Mouse (Mus musculus): ENCODE data around the gene Rfc2. TPM values are rescaled to one million over a fixed set of nuclear protein-coding genes. Genes with fewer than 3 reads are reported as not detected.

The Rfc2 gene
- total RNA-seq, 2 experiments from 2014 or later, result 54.7 to 66.9 TPM

- intact Hi-C loops (cut with DNase I), result loop anchor here (10.0 kb wide), 1 partner anchor 217 kb away; no protein-coding TSS in a partner anchor
- no peak for DNase-seq (ENCODE audit: low spot score in 2 of 2)
Observed at GRCm38 (mm10) chr5:134592026-134592581, 10.9 kb downstream of the Rfc2 start.

- intact Hi-C loops (cut with DNase I), result loop anchor here (10.0 kb wide), 1 partner anchor 218 kb away; no protein-coding TSS in a partner anchor
- DNase-seq (ENCODE audit: low spot score in 2 of 2), result no peak
Observed at GRCm38 (mm10) chr5:134593093-134593492, 11.9 kb downstream of the Rfc2 start.

- no peak for DNase-seq (ENCODE audit: low spot score in 2 of 2)
- intact Hi-C loops (cut with DNase I), result loop anchor here (2.0 to 10.0 kb wide), 2 partner anchors 15 to 223 kb away; no protein-coding TSS in a partner anchor
Observed at GRCm38 (mm10) chr5:134597711-134598110, 16.5 kb downstream of the Rfc2 start.

DNA sequence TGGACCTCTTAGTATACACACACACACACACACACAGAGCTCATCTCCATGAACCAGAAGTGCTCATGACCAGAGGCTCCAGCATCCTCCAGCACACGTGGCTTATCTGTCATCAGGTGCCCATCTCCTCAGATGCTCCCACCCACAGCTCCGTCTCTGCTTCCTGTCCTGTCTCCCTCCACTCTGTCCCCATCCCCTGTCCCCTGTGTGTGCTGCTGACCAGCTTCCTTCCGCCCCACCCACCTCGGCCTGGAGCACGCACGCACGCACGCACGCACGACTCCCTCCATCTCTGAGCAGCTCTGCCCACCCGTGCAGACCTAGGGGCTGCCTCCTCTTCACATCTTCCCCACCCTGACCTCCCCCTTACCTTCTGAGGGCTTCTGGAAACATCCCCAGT, 23.2 kb downstream of the Rfc2 start:
- intact Hi-C loops (cut with DNase I), result no loop called here
- no peak for DNase-seq (ENCODE audit: low spot score in 2 of 2)

GRCm38 (mm10) chr5:134606314-134606713, 25.1 kb downstream of the Rfc2 start:
- DNase-seq (ENCODE audit: low spot score in 2 of 2), result no peak
- intact Hi-C loops (cut with DNase I), result no loop called here

GRCm38 (mm10) chr5:134607121-134607520, 26.0 kb downstream of the Rfc2 start:
- intact Hi-C loops (cut with DNase I), result no loop called here
- DNase-seq (ENCODE audit: low spot score in 2 of 2), result no peak

DNA sequence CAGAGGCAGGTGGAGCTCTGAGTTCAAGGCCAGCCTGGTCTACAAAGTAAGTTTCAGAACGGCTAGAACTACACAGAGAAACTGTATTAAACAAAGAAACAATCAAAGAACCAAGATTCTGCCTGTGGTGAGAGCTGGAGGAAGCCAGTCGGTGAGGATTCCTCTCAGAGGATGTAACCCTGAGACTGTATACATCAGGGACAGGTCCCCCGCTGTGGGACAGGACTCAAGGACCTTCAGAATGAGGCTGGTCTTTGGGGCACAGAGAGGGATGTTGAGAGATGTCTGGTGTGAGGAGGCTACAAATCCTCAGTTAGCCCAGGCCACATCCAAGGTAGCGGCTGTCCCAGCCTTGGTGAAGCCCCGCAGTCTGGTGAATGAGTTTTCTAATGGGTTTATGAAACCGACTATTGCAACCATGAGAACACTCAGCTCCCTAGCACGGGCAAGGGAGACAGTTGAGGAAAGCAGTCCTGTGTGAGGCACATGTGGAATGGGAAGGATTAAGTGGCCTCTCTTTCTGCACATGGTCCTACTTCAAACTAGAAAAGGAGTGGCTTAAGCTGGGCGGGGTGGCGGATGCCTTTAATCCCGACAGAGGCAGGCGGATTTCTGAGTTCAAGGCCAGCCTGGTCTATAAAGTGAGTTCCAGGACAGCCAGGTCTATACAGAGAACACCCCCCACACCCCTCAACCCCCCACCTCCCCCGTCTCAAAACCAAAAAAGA, 28.9 kb downstream of the Rfc2 start:
- DNase-seq (ENCODE audit: low spot score in 2 of 2), result no peak
- intact Hi-C loops (cut with DNase I), result no loop called here

GRCm38 (mm10) chr5:134611810-134612521, 30.8 kb downstream of the Rfc2 start:
- no peak for DNase-seq (ENCODE audit: low spot score in 2 of 2)
- intact Hi-C loops (cut with DNase I), result loop anchor here (2.0 kb wide), 1 partner anchor 13 kb away; no protein-coding TSS in a partner anchor

GRCm38 (mm10) chr5:134613727-134614126, 32.6 kb downstream of the Rfc2 start:
- DNase-seq (ENCODE audit: low spot score in 2 of 2), result no peak
- intact Hi-C loops (cut with DNase I), result loop anchor here (2.0 kb wide), 1 partner anchor 15 kb away; no protein-coding TSS in a partner anchor

- intact Hi-C loops (cut with DNase I), result no loop called here
Observed at GRCm38 (mm10) chr5:134614296-134614695, 33.1 kb downstream of the Rfc2 start.

DNA sequence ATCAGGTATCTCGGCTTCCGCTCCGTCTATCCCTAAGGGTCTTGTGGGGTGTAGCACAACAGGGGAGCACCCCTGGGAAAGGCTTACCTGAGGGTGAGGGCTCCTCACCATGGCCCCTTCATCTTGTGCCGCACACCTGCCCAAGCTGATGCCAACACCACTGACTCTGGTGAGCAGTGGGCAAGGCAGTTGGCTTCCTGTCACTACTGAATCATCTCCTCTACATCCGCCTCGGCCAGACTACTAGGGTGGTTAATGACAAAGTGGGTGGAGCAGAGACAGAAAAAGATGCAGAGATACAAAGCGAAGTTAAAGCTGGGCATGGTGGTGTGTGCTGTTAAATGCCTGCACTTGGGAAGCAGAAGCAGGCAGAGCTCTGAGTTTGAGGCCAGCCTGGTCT, 33.6 kb downstream of the Rfc2 start, which contains the start of gene Lat2:
Gene Lat2, minus strand, starts transcription at position 224 of the 400 bp plus-strand sequence.
- peak in 1 of 2 experiments; percentile 36 for DNase-seq (ENCODE audit: low spot score in 2 of 2)
- intact Hi-C loops (cut with DNase I), result no loop called here

More at GRCm38 (mm10) chr5:134614296-134614695, 33.1 kb downstream of the Rfc2 start:
- no peak for DNase-seq (ENCODE audit: low spot score in 2 of 2)

DNA sequence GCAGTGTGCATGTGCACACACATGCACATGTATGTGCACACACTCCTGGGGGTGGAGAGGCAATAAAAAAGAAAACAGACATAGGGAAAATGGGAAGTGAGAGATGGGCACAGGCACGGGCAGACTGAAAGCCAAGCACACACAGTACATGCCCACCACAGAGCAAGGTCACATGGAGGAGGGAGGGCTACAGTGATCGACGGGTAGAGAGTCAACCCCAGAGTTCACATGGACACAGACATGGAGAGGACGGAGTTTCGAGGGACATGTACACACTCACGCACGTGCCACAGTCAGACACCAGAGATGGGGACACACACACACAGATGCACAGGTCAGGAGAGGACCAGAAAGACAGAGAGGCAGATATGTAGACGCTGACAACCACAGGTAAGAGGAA, 34.2 kb downstream of the Rfc2 start:
- intact Hi-C loops (cut with DNase I), result no loop called here

DNA sequence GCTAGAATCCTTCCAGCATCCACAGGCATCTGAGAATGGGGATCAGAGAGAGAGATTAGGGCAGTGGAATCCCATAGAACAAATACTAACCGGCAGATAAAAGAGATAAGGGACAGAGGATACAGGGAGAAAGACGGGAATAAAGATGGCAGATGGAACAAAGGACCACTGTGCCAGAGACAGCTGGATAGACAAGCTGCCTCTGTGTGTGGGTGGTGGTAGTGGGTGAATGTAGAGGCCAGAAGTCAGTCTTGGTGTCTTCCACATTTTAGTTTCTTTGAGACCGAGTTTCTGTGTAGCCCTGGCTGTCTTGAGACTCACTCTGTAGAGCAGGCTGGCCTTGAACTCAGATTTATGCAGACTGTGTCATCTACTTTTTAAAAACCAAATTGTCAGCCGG, 34.6 kb downstream of the Rfc2 start:
- intact Hi-C loops (cut with DNase I), result no loop called here

More for the DNA sequence above, 34.2 kb downstream of the Rfc2 start:
- no peak for DNase-seq (ENCODE audit: low spot score in 2 of 2)

GRCm38 (mm10) chr5:134617071-134617470, 35.9 kb downstream of the Rfc2 start:
- intact Hi-C loops (cut with DNase I), result no loop called here
- DNase-seq (ENCODE audit: low spot score in 2 of 2), result peak; percentile 49 to 67

More for the DNA sequence above, 34.6 kb downstream of the Rfc2 start:
- DNase-seq (ENCODE audit: low spot score in 2 of 2), result no peak

GRCm38 (mm10) chr5:134620457-134620856, 39.3 kb downstream of the Rfc2 start:
- intact Hi-C loops (cut with DNase I), result no loop called here
- DNase-seq (ENCODE audit: low spot score in 2 of 2), result no peak

GRCm38 (mm10) chr5:134621099-134621640, 40.0 kb downstream of the Rfc2 start:
- DNase-seq (ENCODE audit: low spot score in 2 of 2), result no peak
- intact Hi-C loops (cut with DNase I), result no loop called here

- intact Hi-C loops (cut with DNase I), result no loop called here
- no peak for DNase-seq (ENCODE audit: low spot score in 2 of 2)
Observed at GRCm38 (mm10) chr5:134622069-134622468, 40.9 kb downstream of the Rfc2 start.

DNA sequence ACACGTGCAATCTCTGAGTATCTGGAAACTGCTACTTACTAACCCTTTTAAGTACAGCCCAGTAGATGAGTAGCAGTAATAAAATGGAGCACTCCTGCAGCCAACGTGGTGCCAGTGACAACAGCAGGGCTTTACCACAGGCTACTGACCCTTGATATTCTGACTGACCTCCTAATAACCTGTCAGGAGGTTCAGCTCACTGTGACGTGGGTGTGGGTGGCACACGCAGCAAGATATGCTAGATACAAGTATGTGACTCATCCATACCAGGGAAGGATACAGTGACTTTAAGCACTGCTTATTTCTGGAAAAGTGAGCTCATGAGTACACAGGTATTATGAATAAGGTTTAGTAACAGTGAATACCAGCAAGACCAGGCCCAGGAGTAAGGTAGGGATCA, 48.3 kb downstream of the Rfc2 start:
- intact Hi-C loops (cut with DNase I), result no loop called here
- DNase-seq (ENCODE audit: low spot score in 2 of 2), result no peak

DNA sequence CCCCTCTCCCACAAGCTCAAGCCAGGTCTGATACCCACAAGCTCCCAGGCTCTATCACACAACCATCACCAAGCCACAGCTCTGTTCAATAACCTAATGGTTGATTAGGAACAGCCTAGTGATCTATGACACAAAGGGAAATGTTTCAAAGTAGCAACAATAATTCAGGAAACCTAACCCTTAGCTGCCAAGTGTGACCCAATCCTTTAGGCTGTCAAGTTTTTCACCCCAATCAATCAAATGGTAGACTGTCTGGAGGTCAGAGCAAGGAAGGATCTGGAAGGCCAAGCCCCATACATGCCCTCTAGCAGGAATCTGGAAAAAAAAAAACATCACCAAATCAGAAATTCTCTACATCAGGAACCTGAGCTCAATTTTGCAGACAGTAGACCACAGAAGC, 49.7 kb downstream of the Rfc2 start:
- intact Hi-C loops (cut with DNase I), result no loop called here
- DNase-seq (ENCODE audit: low spot score in 2 of 2), result no peak

DNA sequence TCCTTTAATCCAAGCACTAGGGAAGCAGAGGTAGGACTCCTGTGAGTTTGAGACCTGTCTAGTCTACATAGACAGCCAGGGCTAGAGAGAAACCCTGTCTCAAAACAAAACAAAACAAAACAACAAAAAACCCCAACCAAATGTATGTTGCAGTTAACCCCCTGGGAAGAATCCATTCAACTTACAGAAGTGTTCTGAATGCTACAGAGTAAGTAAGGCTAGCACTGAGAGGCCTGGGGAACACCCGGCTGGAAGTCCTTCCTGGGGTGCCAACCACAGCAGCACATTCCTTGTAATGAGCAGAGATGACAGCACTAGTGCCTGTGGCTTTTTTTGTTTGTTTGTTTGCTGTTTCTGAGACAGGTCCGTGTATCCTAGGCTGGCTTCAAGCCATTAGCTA, 51.7 kb downstream of the Rfc2 start:
- intact Hi-C loops (cut with DNase I), result no loop called here
- no peak for DNase-seq (ENCODE audit: low spot score in 2 of 2)
